Mouse (Mus musculus): ENCODE measurements around the gene Fmnl2. TPM values are rescaled to one million over a fixed set of nuclear protein-coding genes. Genes with fewer than 3 reads are reported as not detected.

Gene Fmnl2
- total RNA-seq, 2 experiments from 2014 or later = 49.0 to 53.0 TPM

DNA sequence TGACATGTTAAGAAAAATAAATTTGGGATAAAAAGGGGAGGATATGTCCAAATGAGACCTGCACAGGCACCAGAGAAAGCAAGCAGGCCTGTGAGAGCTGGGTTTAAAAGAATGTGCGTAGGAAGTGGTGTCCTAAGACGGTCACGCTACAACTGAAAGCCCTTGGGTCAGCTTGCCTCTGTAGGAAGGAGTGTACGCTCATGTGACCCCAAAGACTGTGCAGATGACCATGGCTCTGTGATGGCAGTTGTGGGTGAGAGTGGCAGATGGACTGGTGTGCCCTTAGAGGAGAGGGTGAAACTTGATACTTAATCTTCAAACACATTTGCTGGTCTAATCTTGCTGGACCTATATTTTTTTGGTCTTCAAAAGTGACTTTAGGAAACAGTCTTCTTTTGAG lies 92.6 kb downstream of the Fmnl2 start:
- DNase-seq (ENCODE audit: low spot score in 2 of 2) = no peak

DNA sequence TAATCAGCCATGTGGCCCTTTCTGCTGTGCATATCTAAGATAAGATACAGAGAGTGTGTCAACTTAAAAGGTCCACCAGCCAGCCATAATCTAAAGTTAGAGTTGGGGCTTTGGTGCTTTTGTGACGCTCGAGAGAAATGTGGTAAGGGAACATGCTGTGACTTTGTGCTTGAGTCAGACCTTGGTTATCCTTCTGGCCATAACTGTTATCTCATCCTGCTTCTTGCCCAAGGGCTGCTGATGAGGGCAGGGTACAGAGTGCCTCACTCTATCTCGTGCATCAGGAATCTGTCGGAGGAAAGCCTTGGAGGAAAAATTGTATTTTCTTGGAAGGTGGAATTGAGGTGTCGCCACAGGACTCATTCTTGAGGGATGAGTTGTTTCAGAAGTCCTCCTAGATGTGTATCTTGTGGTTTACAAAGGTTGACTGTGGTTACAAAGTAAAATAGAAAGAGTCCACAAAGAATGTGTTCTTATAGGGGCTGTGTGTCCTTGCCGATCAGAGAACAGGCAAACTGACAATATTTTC lies 94.6 kb downstream of the Fmnl2 start:
- DNase-seq (ENCODE audit: low spot score in 2 of 2) = no peak

- DNase-seq (ENCODE audit: low spot score in 2 of 2) = peak; percentile 60 to 67
Measured at GRCm38 (mm10) chr2:52955090-52955489, 97.4 kb downstream of the Fmnl2 start.

- DNase-seq (ENCODE audit: low spot score in 2 of 2) = no peak
Measured at GRCm38 (mm10) chr2:52955831-52956230, 98.2 kb downstream of the Fmnl2 start.

- DNase-seq (ENCODE audit: low spot score in 2 of 2) = no peak
Measured at GRCm38 (mm10) chr2:52957771-52958534, 100.3 kb downstream of the Fmnl2 start.

GRCm38 (mm10) chr2:52958535-52959290 lies 101.1 kb downstream of the Fmnl2 start:
- peak; percentile 63 to 65 for DNase-seq (ENCODE audit: low spot score in 2 of 2)

DNA sequence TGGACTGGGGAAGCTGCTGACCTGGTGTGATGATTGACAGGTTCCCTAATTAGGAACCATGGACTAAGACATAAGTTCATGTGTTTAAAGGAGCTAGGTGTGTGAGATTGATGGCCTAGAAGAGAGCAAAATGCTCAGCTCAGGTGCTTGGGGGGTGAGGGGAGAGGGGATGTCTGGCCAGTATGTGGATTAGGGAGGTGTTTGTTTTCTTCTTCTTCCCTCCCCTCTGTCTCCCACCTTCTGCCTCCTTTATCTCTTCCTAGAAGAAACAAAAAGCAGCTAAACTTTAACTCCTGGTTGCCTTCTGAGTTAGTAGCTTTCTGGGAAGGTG lies 101.6 kb downstream of the Fmnl2 start:
- no peak for DNase-seq (ENCODE audit: low spot score in 2 of 2)

- DNase-seq (ENCODE audit: low spot score in 2 of 2) = no peak
Measured at GRCm38 (mm10) chr2:52959982-52960381, 102.3 kb downstream of the Fmnl2 start.

- no peak for DNase-seq (ENCODE audit: low spot score in 2 of 2)
Measured at GRCm38 (mm10) chr2:52960697-52961096, 103.0 kb downstream of the Fmnl2 start.

GRCm38 (mm10) chr2:52963439-52963838 lies 105.8 kb downstream of the Fmnl2 start:
- no peak for DNase-seq (ENCODE audit: low spot score in 2 of 2)

DNA sequence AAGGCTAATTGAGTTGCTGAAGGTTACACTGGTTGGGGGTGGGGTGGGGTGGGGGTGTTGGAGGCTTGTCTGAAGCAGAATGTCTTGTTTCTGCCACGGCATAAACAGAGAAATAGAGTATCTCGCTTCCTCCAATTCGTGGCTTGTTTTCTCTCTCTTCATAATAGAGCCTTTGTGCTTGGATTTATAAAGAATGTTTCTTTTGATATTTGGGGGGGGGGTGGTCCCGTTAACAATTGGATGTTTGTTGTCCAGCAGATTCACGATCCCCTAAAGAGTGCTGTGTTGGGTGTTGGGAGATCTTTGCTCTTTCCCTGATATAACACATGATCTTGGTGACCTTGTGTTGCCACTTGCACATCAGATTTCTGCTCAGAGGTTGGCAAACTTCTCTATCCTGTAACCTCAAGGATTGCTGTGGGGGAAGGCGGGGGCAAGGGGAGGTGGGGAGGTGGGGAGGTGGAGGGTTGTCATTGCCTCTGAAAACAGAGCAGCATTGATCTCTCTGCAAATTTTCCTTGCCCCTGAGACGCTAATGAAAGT lies 106.8 kb downstream of the Fmnl2 start:
- DNase-seq (ENCODE audit: low spot score in 2 of 2) = no peak

GRCm38 (mm10) chr2:52966227-52966626 lies 108.6 kb downstream of the Fmnl2 start:
- DNase-seq (ENCODE audit: low spot score in 2 of 2) = no peak

- DNase-seq (ENCODE audit: low spot score in 2 of 2) = no peak
Measured at GRCm38 (mm10) chr2:52966820-52967460, 109.3 kb downstream of the Fmnl2 start.

DNA sequence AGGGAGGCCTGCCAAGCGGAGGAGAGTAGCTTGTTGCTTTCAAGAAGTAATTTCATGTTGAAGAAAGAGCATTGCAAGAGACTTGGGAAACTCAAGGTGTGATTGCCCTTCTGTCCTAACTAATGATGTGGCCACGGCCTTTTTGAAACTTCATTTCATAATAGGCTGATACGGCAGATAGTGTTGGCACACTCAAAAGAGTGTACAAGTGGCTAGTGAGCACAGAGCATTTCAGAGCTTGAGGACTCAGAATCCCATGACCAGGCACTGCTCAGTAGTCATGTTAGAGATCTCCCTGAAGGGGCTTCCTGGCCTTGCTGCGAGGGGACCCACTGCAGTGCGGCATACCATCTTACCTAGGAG lies 109.8 kb downstream of the Fmnl2 start:
- DNase-seq (ENCODE audit: low spot score in 2 of 2) = no peak

DNA sequence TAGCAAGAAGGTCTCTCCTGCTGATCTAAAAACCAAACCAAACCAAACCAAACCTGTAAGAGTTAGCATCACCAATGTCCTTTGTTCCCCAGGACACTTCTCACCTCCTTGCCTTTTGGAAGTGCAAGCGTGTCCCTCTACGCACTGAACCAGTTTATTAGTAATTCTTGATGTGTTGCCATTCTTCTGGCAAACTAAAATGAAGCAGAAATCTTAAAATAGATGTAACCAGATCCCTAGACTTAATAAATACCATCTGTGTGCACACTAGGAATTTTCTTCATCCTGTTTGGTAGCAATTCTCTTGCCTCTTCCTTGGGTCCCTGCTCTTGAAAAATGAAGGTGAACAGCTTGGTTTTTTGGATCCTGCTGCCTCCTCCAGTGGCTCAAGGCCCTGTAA lies 111.2 kb downstream of the Fmnl2 start:
- DNase-seq (ENCODE audit: low spot score in 2 of 2) = no peak

DNA sequence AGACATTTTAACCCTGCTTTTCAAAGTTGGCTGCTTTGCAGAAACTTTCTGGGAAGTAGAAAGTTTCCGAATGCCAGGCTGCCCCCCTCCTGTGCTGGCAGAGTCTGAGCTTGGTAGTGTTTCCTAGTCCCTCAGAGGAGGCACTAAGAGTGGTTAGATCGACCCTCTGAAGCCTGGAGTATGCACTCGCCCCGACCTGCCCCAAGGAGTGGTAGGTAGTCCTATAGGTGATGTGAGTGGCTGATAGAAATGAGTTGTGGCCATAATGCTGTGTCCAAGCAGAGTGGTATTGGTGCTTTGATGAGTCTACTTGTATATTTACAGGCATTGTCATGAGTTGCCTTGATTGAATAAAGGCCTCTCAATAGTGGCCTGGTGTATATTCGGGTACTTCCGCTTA lies 116.4 kb downstream of the Fmnl2 start:
- DNase-seq (ENCODE audit: low spot score in 2 of 2) = no peak

DNA sequence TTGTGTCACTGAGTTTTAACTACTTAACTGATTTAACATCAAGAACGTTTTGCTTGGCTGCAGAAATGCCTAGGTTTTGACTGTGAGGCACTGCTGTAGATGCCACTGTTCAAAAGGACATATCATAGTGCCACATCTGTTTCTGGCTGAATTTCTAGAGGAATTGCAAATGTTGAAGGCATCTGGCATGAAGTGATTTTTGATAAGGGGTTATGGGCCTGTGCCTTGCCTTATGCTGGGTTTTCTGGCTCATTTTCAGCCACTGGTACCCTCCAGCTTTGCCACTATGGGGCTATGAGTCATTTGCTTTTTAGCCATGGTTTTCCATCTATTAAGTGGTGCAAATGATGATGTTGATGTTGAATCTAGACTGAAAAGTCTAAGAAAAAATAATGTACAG lies 117.1 kb downstream of the Fmnl2 start:
- no peak for DNase-seq (ENCODE audit: low spot score in 2 of 2)

GRCm38 (mm10) chr2:52977921-52978675 lies 120.4 kb downstream of the Fmnl2 start:
- no peak for DNase-seq (ENCODE audit: low spot score in 2 of 2)

DNA sequence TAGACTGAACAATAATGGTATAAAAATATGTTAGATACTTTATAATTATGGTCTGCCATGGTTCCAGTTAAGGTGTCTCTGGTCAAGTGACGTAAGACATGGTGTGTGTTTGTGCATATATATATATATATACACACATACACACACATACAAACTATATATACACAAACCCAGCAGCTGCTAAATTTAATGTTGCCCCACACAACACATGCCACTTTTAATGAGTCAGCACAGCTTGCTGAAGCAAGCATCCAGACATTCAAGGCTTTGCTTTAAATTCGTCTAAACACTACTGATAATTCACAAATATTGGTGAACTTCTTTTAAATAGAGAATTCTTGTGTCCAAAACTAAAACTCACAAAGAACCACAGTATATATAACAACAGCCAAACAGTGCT lies 121.1 kb downstream of the Fmnl2 start:
- DNase-seq (ENCODE audit: low spot score in 2 of 2) = no peak

GRCm38 (mm10) chr2:52979280-52979763 lies 121.7 kb downstream of the Fmnl2 start:
- DNase-seq (ENCODE audit: low spot score in 2 of 2) = no peak

GRCm38 (mm10) chr2:52981126-52981525 lies 123.5 kb downstream of the Fmnl2 start:
- no peak for DNase-seq (ENCODE audit: low spot score in 2 of 2)
